Mouse (Mus musculus) layer of hippocampus, adult 9-11 months (tissue): ENCODE results near the gene Fhod1.

Experiments
- DNase-seq: peaks from one replicate; pipeline ENCODE4 v3.0.0; 2022

Fhod1 gene

DNA sequence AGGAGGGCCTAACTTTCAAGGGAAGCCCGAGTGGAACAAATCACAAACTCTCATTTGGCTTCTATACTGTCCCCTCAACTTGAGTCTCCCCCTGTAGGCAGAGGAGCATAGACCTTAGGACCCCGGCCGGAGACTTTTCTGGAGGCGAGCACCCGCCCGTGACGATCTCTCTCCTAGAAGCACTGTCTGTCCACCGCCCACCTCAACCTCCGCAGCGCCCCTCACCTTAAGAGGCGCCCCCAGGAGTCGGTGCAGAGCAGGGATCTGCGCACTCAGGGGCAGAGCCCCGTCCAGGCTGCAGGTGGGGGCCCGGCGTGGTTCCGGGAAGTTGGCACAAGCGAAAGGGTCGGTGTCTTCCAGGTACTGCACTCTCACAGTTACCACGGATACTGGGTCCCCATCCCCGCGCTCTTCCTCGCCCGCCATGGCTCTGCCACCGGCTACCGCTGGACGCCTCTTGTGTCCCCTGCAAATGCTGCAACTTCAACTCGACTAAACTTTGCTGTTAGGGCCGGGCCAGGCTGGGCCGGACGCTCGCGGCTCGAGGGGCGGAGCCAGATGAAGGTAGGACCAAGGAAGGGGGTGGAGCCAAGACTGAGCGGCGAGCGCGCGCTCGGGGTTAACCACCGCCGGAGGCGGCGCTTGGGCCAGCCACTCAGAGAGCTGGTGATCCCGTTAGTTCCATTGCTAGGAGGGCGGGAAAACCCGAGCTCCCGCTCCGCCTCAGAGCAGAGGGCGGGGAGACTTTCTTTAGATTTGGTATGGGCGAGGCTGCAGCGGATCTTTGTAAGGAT lies at the start of gene Fhod1:
TSS of gene Fhod1 (minus strand) at position 526 of the 794 bp plus-strand sequence.
- peak; percentile 90 for DNase-seq

DNA sequence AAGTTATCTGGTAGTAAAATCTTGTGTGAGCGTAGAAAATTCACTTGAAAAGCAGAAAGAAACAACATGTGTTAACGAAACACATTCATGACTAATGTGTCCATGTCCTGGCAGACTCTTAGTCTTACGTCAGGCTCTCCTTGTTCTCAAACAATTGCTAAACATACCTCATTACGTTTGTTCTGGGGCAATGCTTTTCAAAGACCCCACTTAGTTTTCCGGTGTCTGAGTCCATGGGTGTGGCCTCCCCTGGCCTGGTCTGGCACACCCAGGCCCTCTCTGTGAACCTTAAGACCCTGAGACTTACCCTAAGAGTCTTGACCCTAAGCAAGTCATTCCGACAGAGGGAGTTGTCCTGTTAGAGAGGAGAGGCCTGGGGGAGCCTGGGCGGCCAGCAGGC lies 46.2 kb upstream of the Fhod1 start:
- DNase-seq = no peak

DNA sequence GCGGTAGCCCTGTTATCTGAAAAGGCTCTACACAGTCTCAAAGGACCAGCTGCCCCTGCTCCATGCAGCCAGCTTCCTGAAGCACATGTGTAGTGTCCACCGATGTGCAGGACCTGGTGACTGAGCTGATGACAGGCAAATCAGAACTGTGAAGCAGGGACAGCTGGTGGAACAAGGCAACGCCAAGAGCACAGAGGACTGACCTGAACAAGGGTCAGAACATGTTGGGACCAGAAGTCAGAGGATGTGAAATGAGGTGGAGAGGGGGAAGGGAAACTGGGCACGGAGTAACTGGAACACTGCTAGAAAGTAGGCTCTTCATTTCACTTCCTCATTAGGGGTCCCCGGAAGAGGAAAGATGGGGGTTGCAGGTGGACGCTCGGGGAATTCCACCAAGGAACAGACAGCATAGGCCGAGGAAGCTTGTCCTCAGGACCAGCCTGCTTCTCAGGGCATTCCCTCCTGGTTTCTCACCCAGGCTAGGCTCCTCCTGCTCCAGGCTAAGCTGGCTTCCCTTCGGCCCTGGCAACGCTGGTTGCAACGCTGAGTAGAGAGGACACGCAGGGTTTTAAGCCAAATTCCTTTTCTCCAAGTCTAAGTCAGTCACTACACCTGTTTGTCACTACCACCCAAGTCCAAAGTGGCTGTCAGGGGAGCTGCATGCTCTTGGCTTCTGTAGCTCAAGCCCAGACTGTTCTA lies 45.5 kb upstream of the Fhod1 start:
- no peak for DNase-seq

DNA sequence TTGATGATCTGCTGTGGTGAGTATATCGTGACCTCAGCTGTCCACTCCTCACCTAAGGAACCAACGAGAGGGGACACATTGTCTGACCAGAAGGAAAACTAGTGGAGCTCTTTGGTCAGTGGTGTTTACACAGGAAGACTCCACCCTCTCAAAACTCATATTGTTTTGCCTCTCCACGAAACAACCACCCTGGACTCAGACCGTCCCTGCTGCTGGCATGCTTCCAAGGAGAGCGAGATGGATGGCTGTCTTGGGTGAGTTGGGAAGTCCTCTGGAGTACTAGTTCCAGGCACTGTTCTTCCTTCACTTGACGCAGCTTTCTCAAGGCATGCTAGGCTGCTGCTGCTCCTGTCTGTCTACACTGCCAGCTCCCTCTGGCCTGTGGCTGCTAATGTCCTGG lies 41.3 kb upstream of the Fhod1 start:
- no peak for DNase-seq

DNA sequence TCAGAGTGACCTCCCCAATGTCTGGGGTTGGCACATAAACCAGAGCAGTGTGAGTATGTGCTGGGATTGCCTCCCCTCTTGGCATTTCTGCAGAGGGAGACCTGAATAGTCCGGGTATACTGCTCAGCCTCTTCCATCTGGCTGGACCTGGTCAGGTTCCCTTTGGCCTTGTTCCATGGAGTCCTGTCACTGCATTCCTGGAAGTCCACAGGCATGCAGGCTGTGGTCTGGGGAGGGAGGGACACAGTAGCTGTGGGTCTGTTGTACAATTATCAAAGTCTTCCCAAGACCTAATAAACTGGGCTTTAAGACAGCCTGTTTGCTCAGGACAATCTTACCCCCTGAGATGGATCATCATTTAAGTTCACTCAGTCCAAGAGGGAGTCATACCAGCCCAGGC lies 39.4 kb upstream of the Fhod1 start:
- no peak for DNase-seq

DNA sequence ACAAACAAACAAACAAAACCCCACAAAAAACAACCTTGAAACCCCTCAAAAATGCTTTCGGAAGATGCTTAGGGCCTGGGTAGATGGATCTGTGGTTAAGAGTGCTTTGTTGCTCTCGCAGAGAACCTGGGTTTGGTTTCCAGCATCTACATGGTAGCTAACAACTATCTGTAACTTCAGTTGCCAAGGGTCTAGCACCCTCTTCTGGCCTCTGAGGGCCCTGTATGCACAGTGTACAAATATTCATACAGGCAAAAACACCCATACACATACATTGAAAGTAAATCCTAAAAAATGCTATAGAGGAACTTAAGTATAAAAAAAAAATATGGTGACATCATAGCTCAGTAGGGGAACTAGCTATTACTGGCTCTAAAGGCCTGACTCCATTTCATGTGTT lies 36.3 kb upstream of the Fhod1 start:
- no peak for DNase-seq

DNA sequence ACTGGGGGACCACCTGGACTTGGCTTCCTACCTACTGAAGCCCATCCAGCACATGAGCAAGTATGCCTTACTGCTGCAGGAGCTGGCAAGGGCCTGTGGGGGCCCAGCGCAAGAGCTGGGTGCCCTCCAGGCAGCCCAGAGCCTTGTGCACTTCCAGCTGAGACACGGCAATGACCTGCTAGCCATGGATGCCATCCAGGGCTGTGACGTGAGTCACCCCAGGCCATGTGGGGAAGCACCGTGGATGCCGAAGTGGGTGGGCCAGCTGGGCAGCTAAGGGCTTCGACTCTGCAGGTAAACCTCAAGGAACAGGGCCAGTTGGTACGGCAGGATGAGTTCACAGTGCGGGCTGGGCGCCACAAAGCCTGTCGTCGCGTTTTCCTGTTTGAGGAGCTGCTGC lies 32.6 kb upstream of the Fhod1 start:
- no peak for DNase-seq

DNA sequence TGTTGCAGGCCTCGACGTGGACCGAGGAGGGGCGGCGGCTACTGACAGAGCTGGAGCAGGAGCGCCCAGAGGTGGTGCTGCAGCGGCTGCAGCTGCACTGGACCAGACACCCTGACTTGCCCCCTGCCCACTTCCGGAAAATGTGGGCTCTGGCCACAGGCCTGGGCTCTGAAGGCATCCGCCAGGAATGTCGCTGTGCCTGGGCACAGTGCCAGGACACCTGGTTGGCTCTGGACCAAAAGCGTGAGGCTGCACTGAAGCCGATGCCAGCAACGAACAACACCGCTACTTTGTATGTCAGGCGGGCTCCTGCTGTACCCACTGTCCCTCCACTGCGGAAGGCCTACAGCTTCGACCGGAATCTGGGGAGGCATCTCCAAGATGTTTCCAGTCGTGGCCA lies 30.9 kb upstream of the Fhod1 start:
- no peak for DNase-seq

DNA sequence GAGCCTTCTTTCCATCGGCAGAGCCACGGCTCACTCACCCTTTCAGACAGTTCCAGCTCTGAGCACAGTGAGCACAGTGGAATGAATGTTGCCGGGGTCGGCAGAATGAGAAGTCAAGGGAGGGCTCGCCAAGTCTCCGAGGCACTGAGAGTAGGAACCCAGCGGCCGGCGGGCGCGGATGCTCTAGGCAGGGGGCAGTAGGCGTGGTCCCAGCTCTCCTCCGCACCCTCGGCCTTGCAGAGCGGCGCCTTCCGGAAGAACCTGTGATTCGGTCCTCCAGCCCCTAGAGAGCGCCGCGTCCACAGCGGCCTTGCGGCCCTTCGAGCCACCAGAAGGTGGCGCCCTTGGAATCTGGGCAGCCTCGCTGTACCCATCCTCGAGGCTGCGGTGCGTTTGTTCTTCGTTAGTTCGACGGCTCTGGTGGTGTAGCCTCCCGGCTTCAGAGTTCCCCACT lies 26.8 kb upstream of the Fhod1 start:
- DNase-seq = no peak

DNA sequence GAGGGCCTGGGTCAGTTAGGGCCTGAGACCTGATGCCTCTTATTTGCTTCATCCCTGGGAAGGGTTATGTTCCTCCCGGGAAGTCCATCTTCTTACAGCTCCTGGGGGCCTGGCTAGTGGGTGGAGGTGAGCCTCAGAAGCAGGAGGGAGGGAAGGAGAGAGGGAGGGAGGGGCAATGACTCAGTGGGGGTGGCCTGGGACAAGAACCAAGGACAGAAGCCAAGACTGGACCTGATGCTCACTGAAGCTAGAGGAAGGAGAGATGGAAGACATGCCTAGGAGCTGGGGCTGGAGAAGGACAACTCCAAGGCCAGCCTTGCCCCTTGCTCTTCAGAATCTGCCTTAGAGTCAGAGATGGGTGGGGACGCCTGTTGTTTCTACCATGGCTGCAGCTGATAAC lies 25.3 kb upstream of the Fhod1 start, which contains the start of gene Plekhg4:
TSS of gene Plekhg4 (plus strand) at position 243 of the 400 bp plus-strand sequence.
- no peak for DNase-seq

DNA sequence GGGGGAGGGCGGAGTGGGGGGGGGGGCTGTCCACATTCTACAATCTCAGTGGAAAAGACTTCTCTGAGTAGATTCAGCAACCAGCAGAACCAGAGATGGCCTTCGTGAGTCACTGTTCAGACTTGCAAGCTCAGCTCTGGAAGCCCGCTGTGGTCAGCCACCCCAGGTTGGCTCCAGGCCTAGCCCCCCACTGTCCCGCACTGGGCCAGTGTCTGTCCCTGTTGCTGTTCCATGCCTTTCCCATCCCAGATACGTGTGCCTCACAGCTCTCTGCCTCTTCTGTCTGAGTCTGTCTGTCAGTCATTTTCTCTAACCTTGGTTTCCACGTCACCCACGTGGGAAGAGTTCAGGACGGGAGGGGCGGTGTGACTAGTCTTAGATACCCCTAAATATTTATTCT lies 24.7 kb upstream of the Fhod1 start:
- DNase-seq = no peak

DNA sequence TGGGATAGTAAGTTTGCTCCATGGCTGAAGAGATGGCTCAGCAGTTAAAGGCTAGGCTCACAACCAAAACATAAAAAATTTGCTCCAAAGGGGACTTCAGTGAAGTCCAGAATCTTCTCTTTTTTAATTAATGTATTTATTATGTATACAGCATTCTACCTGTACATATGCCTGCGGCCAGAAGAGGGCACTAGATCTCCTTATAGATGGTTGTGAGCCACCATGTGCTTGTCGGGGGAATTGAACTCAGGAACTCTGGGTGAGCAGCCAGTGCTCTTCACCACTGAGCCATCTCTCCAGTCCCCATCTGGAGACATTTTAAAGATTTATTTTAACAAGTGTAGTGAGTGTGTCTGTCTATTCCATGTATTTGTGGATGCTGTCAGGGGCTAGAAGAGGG lies 19.4 kb upstream of the Fhod1 start:
- DNase-seq = no peak

DNA sequence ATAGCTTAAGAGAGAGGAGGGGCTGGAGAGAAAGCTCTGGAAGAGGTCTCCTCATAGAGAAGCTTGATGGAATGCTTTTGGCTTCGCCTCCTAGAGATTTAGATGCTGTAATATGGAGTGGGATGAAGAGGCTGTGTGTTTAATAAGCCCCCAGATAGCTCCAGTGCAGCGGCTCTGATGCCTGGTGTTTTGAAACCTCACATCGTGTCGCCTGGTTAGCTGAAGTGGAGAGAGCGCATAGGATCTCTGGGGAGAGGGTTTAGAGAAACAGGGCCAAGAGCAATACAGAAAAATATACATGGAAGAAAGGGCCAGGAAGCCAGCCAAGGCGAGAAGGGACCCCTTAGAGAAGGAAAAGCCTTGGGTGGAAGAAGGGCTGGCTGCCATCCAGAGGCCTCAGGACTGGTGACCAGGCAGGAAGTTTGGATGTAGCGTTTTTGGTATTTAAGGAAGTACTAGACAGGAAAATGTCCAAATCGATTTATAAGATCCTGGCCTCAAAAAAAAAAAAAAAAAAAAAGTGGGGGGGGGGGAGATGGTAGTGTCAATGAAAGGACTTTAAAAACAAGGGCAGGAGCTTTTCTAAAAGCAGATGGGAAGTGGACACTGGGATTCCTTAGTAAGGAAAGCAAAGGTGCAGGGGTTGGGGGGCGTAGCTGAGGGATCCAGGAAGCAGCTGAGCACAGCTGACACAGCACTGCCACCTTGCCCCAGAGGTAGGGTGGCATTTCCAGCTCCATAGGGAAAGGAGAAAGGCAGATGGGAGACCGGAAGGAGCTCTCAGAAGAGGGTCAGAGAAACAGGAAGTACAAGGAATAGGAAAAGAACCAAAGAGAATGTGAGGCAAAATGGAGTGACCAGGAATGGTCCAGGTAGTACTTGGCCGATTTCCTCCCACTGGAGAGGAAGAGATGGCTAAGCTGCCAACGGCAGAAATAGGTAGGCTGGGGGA lies 14.3 kb upstream of the Fhod1 start:
- DNase-seq = no peak

DNA sequence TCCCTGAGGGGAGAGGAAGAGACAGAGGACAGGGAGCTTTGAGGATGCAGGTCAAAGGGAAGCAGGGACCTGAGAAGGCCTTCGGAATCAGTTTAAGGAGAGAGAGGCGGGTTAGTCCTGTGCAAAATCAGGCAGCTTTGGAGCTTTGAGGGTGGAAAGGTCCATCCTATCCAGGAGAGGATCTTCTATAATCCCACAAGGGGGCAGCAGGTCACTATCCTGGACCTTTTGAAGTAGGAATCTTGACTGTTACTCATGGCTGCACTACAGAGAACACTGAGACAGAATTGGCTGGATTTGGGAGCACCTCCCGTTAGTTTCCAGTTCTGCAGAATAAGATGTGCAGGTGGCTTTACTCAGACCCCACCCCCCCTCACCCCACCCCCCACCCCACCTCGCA lies 11.9 kb upstream of the Fhod1 start:
- no peak for DNase-seq

DNA sequence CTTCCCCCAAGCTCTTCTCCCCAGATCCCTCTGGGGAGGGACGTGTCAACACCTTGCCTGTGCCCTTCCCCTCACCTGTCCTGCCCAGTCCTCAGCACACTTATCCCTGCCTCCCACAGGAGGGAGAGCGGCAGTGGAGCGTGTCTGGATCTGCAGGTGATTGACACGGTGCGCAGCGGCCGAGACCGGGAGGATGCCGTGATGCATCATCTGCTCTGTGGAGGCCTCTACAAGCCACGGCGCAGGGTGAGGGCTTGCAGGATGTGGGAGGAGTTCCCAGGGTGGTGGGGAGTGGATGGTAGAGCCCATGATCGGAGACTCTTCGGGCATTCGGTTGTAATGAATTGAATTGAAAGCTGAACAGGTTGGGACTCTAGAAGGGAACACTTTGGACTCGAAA lies 11.5 kb upstream of the Fhod1 start:
- DNase-seq = no peak

DNA sequence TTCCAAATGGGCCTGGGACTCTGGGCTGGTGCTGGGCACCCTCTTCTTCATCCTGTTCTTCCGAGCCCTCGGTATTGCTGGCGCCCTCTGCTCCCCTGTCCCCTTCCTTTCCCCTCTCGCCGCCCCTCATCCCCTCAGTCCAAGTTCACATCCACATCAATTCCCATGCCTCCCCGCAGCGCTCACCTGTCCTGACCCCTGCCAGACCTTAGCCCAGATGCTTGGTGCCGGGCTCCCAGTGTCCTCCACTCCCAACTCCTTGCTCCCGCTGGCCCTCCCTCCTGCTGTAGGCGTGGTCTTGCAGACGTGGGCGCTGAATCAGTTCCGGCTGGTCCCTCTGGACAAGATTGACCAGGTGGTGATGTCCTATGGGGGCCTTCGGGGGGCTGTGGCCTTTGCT lies 8.9 kb upstream of the Fhod1 start:
- no peak for DNase-seq

DNA sequence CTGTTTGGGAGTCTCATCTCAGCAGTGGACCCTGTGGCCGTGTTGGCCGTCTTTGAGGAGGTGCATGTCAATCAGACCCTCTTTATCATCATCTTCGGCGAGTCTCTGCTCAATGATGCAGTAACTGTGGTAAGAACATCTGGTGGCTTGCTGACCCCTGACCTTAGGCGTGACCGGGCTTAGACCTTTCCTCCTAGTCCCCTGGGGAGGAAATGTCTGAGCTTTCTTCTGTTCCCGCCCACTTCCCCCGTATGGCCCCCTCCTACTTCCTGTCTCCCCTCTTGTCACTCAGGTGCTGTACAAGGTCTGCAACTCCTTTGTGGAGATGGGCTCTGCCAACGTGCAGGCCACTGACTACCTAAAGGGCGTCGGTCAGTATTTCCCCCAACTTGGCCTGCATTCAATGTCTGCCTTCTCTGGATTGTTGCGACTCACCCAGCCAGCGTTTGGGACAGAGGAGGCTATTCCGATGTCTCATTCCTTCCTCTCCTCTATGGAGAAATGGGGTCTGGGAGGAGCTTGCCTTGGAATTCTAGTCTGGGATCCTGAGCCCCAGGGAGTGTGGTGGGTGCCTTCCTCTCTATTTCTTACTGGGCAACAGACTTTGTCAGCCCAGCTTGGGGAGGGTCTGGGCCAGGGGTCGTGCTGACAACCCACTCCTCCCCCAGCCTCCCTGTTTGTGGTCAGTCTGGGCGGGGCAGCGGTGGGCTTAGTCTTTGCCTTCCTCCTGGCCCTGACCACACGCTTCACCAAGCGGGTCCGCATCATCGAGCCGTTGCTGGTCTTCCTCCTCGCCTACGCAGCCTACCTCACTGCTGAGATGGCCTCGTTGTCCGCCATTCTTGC lies 7.6 kb upstream of the Fhod1 start:
- no peak for DNase-seq

DNA sequence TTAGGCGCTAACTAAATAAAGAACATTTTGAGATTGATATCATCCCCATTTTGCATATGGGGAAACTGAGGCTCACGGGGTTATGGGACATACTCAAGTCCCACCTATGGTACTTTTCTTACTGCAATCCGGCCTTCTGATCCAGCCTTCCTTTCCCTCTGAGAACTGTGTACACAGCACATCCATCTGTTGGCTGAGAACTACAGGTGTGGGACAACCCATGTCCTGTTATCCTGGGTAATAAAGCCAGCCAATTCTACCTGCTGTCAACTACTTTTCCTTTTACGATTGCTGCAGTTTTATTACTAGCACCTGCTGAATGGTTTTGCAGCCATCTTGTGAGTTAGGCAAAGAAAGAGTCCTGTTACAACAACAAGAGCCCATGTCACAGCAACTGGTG lies 6.8 kb upstream of the Fhod1 start:
- no peak for DNase-seq

DNA sequence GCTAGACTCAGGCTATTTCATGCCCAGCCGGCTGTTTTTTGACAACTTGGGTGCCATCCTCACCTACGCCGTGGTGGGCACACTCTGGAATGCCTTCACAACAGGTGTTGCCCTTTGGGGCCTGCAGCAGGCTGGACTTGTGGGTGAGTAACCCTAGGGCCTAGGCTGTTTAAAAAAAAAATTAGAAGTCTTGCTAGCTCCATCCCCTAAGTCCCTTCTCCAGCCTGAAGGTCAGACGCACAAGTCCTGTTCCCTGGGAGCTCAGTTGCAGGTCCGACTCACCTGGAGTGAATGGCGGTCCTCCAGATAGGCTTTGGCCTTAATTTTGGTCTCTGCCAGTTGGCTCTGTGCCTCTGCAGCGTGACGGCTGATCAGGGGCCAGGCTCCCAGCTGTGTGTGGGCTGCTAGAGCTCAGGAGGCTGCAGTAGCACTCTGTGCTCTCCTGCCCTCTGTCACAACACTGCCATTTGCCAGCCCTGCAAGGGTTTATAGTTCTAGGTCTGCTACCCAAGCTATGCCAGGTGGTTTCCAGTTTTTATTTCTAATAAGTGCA lies 5.9 kb upstream of the Fhod1 start:
- no peak for DNase-seq

DNA sequence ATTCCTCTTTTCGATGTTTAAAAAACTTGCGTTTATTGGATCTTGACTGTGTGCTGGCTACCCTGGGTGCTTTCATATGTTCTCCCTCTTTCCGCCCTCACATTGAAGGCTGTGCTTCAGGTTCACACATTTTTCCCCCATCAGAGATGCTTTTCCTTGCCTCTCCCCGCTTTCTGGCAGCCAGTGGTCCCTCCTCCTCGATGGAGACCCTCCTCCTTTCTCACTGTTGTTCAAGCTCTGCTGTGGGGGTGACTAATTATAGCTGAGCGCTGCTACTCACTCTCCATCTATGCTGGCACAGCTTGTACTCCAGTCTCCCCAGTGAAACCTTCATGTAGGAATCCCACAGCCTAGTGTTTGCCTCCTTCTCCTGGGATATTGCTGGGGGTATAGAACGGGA lies 2.4 kb upstream of the Fhod1 start:
- no peak for DNase-seq

DNA sequence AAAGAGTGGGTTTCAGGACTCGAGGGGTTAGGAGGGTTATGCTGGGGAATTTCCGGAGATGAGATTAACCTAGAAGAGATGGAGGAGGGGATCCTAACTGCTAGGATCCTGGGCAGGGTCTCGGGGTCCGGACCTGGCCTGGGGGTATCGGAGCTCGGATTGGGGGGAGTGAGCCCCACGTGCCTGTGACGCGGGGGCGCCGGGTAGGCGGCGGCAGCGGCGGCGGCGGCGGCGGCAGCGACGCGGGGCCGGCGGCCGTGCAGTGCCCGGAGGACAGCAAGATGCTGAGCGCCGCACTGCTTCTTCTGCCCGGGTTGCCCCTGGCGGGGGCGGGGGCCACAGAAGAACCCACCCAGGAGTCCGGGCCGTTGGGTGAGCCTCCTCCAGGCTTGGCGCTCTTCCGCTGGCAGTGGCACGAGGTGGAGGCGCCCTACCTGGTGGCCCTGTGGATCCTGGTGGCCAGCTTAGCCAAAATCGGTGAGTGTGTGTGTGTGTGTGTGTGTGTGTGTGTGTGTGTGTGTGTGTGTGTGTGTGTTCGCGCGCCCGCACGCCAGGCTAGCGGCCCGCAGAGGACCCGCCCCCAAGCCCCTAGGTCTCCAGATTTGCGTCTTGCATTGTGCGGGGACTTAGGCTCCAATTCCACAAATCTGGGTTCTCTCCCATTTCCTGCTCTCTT lies 1.5 kb upstream of the Fhod1 start:
- no peak for DNase-seq
